Mouse (Mus musculus): ENCODE measurements at regions not wholly inside any gene's neighbourhood (a gene's known extent, or its start where the extent isn't known, plus 50 kb on each side); places are given as distances from the start of the nearest gene placed in this dataset.

DNA sequence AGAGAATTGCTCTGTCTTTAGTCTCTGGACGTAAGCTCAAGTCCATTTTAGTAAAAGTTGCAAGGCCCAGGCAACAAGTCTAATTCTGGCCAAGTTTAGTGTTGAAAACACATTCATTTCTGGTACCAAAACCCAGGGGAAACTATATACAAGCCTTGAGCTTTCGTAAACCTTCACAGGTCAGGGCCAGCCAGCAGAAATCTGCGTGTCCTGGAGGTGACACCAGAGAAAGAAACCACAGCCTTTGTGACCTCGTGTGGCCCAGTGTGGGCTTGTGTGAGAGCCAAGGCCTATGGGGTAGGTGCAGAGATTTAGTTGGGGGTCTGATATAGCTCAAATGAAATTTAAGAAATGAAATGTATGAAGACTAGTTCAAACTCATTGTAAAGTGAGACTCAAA lies 69.6 kb upstream of the 1700021F07Rik start:
- no peak for DNase-seq (ENCODE audit: low spot score in 2 of 2)

DNA sequence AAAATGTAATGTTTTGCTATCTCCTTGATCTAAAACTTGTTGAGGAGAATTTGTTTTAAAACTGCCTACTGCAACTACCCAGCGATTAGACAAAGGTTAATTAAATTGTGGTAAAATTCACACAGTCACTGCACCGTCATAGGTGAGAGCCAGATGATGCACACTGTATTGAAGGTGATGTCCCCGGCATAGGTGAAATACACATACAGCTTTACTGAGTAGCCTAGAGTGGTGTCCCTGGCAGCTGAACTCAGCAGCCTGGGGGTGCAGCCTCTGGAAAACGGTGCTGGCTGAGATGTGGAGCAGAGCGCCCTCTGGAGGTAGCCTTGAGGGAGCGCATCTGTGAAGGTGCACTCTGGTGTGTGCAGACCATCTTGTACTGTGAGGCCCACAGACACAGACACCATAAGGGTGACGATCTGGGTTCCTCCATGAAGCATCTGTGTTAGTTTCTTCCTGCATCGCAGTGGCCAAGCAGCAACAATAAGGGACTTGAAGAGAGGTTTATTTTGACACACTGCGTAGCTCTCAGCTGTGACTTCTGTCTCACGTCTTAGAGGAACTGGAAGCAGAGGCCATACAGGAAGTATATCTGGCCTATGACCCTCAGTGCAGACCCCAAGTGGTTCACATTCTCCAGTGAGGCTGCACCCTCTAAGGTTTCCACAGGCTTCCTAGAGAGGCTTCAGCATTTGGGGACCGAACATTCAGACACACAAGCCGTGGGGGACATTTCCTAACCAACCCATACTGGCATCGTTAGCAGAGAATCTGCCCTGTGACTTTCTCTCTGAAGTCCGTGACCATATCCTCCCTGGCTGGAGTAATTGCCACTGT lies 68.6 kb upstream of the 1700021F07Rik start:
- DNase-seq (ENCODE audit: low spot score in 2 of 2), result peak in 1 of 2 experiments; percentile 45

DNA sequence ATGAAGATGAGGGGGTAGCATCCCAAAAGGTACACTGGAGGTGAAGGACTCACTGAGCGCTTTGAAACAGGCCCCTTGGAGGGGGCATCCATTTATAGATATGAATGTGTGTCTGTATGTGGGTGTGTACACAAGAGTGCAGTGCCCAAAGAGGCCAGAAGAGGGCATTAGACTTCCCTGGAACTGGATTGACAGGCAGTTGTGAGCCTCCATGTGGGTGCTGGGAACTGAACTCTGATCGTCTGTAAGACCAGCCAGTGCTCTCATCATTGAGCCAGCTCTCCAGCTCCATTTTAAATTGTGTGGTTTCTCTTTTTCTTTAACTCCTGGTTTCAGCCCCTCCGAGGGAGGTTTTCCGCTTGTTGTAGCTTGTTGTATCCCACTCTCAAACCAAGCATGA lies 67.6 kb upstream of the 1700021F07Rik start:
- DNase-seq (ENCODE audit: low spot score in 2 of 2), result no peak

DNA sequence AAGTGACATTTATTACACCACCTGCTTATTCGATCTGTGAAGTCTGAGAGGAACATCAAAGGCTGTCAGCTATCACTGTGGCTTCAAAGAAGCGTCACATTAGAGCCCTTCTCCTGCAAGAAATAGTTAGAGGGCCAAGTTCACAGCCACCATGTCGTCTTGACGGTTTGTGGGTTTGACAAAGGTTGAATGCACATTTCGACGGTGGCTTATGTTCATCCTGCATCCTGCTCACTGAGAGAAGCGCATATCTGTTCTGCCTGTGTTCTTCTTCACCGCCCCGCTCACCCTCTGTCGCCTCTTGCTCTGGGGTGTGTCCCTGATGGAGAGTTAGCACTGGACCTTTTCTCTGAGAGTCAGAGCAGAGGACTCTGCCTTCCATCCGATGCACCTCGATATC lies 67.2 kb upstream of the 1700021F07Rik start:
- DNase-seq (ENCODE audit: low spot score in 2 of 2), result no peak

DNA sequence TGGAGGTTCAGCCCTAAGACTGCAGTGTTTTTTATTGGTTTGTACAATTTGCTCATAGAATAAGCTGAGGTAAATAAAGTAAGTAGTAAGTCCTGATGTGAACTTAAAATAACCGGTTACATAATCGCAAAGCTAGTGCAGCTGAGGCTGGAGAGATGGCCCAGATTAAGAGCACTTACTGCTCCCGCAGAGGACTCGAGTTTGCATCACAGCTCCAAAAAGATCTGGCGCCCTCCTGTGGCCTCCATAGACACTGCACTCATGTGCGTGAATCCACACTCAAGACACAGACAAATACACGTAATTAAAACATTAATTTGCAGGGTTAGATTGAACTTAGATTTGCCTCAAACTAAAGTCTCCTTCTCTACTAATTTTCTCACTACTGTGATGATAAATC lies 66.3 kb upstream of the 1700021F07Rik start:
- no peak for DNase-seq (ENCODE audit: low spot score in 2 of 2)

- no peak for DNase-seq (ENCODE audit: low spot score in 2 of 2)
Measured at GRCm38 (mm10) chr2:173456924-173457623, 65.3 kb upstream of the 1700021F07Rik start.

- no peak for DNase-seq (ENCODE audit: low spot score in 2 of 2)
Measured at GRCm38 (mm10) chr2:173457624-173458320, 64.6 kb upstream of the 1700021F07Rik start.

- no peak for DNase-seq (ENCODE audit: low spot score in 2 of 2)
Measured at GRCm38 (mm10) chr2:173458861-173459260, 63.5 kb upstream of the 1700021F07Rik start.

DNA sequence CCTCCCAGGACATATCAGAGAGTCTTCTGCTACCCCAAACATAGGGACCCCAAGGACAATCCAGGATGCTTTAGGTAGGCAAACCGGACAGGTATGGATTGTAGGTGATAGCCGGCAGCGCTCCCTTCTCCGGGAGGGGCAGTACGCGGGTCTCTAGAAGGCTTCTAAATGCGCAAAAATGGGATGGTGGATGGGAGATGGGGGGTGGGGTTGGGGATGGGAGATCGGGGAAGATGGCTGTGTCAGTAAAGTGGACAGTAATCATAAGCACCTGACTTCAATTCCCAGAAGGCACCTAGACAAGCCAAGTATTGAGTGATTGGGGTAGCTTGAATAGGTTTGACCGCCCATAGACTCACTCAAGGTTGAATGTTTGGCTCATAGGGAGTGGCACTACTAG lies 59.1 kb upstream of the 1700021F07Rik start:
- no peak for DNase-seq (ENCODE audit: low spot score in 2 of 2)

DNA sequence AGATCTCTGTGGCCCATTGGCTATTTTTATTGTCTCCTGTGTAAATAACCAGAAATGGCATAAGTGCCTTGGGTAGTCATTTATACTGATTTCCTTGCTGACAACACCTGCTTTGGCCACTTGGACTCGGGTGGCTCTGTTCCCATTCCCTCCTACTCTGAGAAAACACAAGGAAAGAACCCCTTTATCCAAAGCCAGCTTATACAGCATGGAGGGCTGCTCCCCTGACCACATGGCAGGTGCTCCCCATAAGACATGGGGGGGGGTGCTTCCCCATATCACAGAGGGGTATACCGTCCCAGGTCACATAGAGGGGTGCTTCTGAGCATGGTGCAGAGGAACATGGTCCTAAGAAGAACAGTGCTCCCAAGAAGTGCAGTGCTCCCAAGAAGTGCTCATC lies 57.8 kb upstream of the 1700021F07Rik start:
- DNase-seq (ENCODE audit: low spot score in 2 of 2), result no peak

GRCm38 (mm10) chr2:173465006-173465620 lies 57.3 kb upstream of the 1700021F07Rik start:
- DNase-seq (ENCODE audit: low spot score in 2 of 2), result peak in 1 of 2 experiments; percentile 20

- no peak for DNase-seq (ENCODE audit: low spot score in 2 of 2)
Measured at GRCm38 (mm10) chr2:173468136-173468535, 54.2 kb upstream of the 1700021F07Rik start.

- DNase-seq (ENCODE audit: low spot score in 2 of 2), result no peak
Measured at GRCm38 (mm10) chr2:173469756-173470155, 52.6 kb upstream of the 1700021F07Rik start.

Measured in layer of hippocampus, adult 18-20 months (tissue).